Mouse (Mus musculus) limb, embryonic 10.5 days (tissue): Measurements from ENCODE around the gene Mmab. TPM values are rescaled to one million over a fixed set of nuclear protein-coding genes. Genes with fewer than 3 reads are reported as not detected.

Experiments used
- DNase-seq: peaks from one replicate; pipeline ENCODE4 v3.0.0-alpha.2; 2017; ENCODE audit warnings: low spot score
- H3K27ac ChIP-seq: fragments of 300-500 bp; sonication (generic); 2 replicates; pipeline ENCODE4 v1.5.1; 2016; ENCODE audit warnings: mild to moderate bottlenecking
- H3K27me3 ChIP-seq: fragments of 300-500 bp; sonication (generic); 2 replicates; pipeline ENCODE4 v1.6.1; 2016; ENCODE audit warnings: low read depth, mild to moderate bottlenecking; ENCODE audit not compliant: poor library complexity, severe bottlenecking
- H3K36me3 ChIP-seq: fragments of 300-500 bp; sonication (generic); 2 replicates; pipeline ENCODE4 v1.6.1; 2016; ENCODE audit warnings: mild to moderate bottlenecking, moderate library complexity
- H3K4me1 ChIP-seq: fragments of 300-500 bp; sonication (generic); 2 replicates; pipeline ENCODE4 v1.6.1; 2016
- H3K4me3 ChIP-seq: fragments of 300-500 bp; sonication (generic); 2 replicates; pipeline ENCODE4 v1.5.1; 2016; ENCODE audit warnings: mild to moderate bottlenecking, moderate library complexity
- H3K9me3 ChIP-seq: fragments of 300-500 bp; sonication (generic); replicated peaks from 2 replicates; pipeline ENCODE4 v1.6.1; 2016; ENCODE audit warnings: mild to moderate bottlenecking
- WGBS: fragments of 180-500 bp; shearing (Covaris S2); methylation state at CpG from one replicate; pipeline ENCODE4 v1.1.7; 2016; 5-methylcytosine and 5-hydroxymethylcytosine counted together
- microRNA-seq: library from miRNA; unstranded; fragments of <30 nt; microRNA quantifications from one replicate; pipeline ENCODE4, GENCODE M21; 2017
- polyA plus RNA-seq: library from polyadenylated mRNA; unstranded; fragments of >200 nt; fragmentation: Nextera tagmentation; extraction: Ambion mirVana; gene quantifications from 2 replicates; pipeline ENCODE4 v1.2.1, GENCODE M21; 2016

Mmab gene
- polyA plus RNA-seq, 1 experiment from 2014 or later: 34.7 TPM

GRCm38 (mm10) chr5:114383184-114383904 is 60.5 kb downstream of the Mmab start:
- H3K4me1 ChIP-seq: peaks cover 27% of the 10 kb centered on the region
- H3K27me3 ChIP-seq: no peaks in the 10 kb centered on the region
- peaks cover 58% of the 10 kb centered on the region for H3K36me3 ChIP-seq
- no peak overlapping the region for H3K4me3 ChIP-seq
- no peak overlapping the region for H3K27ac ChIP-seq
- no peaks in the 10 kb centered on the region for H3K9me3 ChIP-seq
- DNase-seq: peak; percentile 70
- WGBS: 82% methylated on average over 9 of the region's 9 CpGs

Small RNA genes within 50 kb of the gene (microRNA-seq; reads per million reads assigned to microRNA genes)
- gene Mir7027: 0.88 reads per million

Other genes starting within 250 kb of the Mmab start
- not detected in 2 replicates for gene Foxn4, start 170.3 kb downstream of the Mmab start, polyA plus RNA-seq
- gene Myo1h, start 154.9 kb downstream of the Mmab start, polyA plus RNA-seq: 1.1 and 1.2 TPM in 2 replicates
- gene Kctd10, start 63.6 kb downstream of the Mmab start, polyA plus RNA-seq: 99.9 and 103 TPM in 2 replicates
- gene Ube3b, start 63.5 kb downstream of the Mmab start, polyA plus RNA-seq: 54.5 and 59.5 TPM in 2 replicates
- 50.6 and 55.2 TPM in 2 replicates for gene Mvk, start 209 bp upstream of the Mmab start, polyA plus RNA-seq
- 1.4 and 1.9 TPM in 2 replicates for gene Fam222a, start 124.0 kb upstream of the Mmab start, polyA plus RNA-seq
- gene Trpv4, start 214.4 kb upstream of the Mmab start, polyA plus RNA-seq: 0.31 TPM in 2 replicates
- gene Gltp, start 246.9 kb upstream of the Mmab start, polyA plus RNA-seq: 65.4 and 78.6 TPM in 2 replicates